Mouse (Mus musculus) c-Kit-positive CD71-positive TER-119-negative erythroid progenitor cells, embryonic 14.5 days (primary cell): ENCODE data around the gene Tjp2.

Experiments
- DNase-seq: peaks from one replicate; pipeline ENCODE4 v3.0.0-alpha.2; 2013; ENCODE audit warnings: low read depth

The Tjp2 gene

GRCm38 (mm10) chr19:24056880-24057279 is 167.9 kb downstream of the Tjp2 start:
- DNase-seq, result no peak

GRCm38 (mm10) chr19:24054904-24055303 is 169.9 kb downstream of the Tjp2 start:
- DNase-seq, result no peak

GRCm38 (mm10) chr19:24054265-24054664 is 170.6 kb downstream of the Tjp2 start:
- DNase-seq, result no peak

- no peak for DNase-seq
Observed at GRCm38 (mm10) chr19:24050514-24050913, 174.3 kb downstream of the Tjp2 start.

- no peak for DNase-seq
Observed at GRCm38 (mm10) chr19:24049329-24049728, 175.5 kb downstream of the Tjp2 start.

GRCm38 (mm10) chr19:24046395-24046993 is 178.3 kb downstream of the Tjp2 start:
- no peak for DNase-seq
